Mouse (Mus musculus) liver, embryonic 18 days (tissue): ENCODE results near the gene Gcnt1. TPM values are rescaled to one million over a fixed set of nuclear protein-coding genes. Genes with fewer than 3 reads are reported as not detected.

ENCODE experiments used
- polyA plus RNA-seq: library from polyadenylated mRNA; depleted of rRNA; stranded (reverse); fragments of >200 nt; gene quantifications from 2 replicates; pipeline ENCODE4 v1.2.3, GENCODE M21; 2012; rRNA removed

The Gcnt1 gene
- polyA plus RNA-seq, result 8.2 and 8.3 TPM in 2 replicates

GRCm38 (mm10) chr19:17372701-17373100 lies at the start of gene Gcnt1:
Gene Gcnt1, minus strand, starts transcription at chr19:17372844.

GRCm38 (mm10) chr19:17393841-17394591 lies 21.4 kb upstream of the Gcnt1 start, which contains the start of gene Rfk:
Gene Rfk, plus strand, starts transcription at chr19:17394043.

Other genes with a start within 250 kb of the Gcnt1 start
- 26.5 and 27.3 TPM in 2 replicates for gene Rfk, start 21.2 kb upstream of the Gcnt1 start, polyA plus RNA-seq